Mouse (Mus musculus): Measurements from ENCODE around the gene Zfp93. TPM values are rescaled to one million over a fixed set of nuclear protein-coding genes. Genes with fewer than 3 reads are reported as not detected.

The Zfp93 gene
- 1.4 and 1.6 TPM in 2 replicates for polyA plus RNA-seq (2012; rRNA removed)

DNA sequence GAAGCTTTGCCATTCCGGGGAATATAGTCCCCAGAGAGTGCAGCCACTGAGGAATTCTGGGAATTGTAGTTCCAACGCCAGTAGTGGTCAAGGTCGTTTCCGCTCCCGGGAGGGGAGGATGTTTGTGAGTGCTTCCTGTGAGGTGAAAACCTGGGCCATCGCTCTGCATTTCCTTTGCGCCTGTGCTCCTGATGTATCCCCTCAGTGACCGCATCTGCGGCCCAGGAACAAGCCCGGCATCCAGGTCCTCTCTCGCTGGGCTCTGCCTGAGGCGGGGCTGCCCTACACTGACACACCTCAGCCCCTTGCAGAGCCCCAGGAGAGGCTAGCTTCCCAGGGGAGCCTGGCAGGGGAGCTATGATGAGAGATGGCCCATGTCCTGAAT is at the start of gene Zfp93:
Gene Zfp93, plus strand, starts transcription at position 133 of the 385 bp plus-strand sequence.

DNA sequence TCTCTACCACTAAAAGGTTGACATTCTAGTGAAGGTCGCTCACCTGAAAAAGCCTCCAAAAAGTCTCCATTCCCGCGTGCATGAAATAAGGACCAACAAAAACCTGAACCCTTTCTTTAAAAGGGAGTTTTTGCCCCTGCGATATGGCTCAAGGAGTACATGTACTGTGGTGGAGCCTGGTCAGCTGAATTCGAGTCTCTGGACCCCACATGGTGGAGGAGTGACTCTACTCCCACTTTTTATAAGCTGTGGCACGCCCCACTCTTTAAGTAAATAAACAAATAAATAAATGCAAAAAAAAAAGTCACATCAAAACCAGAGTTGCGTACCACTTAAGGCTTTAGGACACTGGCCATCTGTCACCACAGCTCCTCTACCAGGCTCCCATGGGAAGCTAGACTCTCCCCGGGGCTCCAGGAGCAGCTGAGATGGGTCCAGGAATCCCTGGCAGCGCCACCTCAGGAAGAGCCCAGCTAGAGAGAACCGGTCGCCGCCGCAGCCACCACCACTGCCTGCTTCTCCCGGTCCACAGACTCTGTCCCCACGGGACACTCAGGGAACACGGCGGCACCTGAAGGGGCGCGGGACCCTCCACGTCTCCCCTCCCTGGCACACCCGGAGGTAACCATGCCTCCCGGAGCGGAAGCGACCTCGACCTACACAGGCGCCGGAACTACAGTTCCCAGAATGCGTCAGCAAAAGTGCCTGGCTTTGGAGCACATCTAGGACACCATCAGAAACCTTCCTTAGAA is 33.0 kb upstream of the Zfp93 start, which contains the start of gene Zfp109:
Gene Zfp109, minus strand, starts transcription at position 521 of the 752 bp plus-strand sequence.

GRCm38 (mm10) chr7:24254633-24255474 is 15.4 kb upstream of the Zfp93 start, which contains the start of gene Zfp108:
Gene Zfp108 (plus strand): TSS chr7:24254794.

GRCm38 (mm10) chr7:24300771-24301282 is 30.6 kb downstream of the Zfp93 start, which contains the start of gene Zfp61:
Gene Zfp61 (minus strand): TSS chr7:24301232.

GRCm38 (mm10) chr7:24316567-24317092 is 46.4 kb downstream of the Zfp93 start, which contains the start of gene Zfp94:
Gene Zfp94 (minus strand): TSS chr7:24316666.

Other genes with a start within 250 kb of the Zfp93 start
- gene Vmn1r183, start 217.2 kb upstream of the Zfp93 start, polyA plus RNA-seq (2012; rRNA removed), result not detected in 2 replicates
- 8.2 and 9.9 TPM in 2 replicates for gene Zfp180, start 188.5 kb upstream of the Zfp93 start, polyA plus RNA-seq (2012; rRNA removed)
- 0.88 and 1.3 TPM in 2 replicates for gene Zfp112, start 158.1 kb upstream of the Zfp93 start, polyA plus RNA-seq (2012; rRNA removed)
- 4.0 and 5.8 TPM in 2 replicates for gene Zfp235, start 136.3 kb upstream of the Zfp93 start, polyA plus RNA-seq (2012; rRNA removed)
- gene Zfp114, start 95.4 kb upstream of the Zfp93 start, polyA plus RNA-seq (2012; rRNA removed), result 0.14 and 0.20 TPM in 2 replicates
- gene Zfp111, start 59.0 kb upstream of the Zfp93 start, polyA plus RNA-seq (2012; rRNA removed), result 1.4 TPM in 2 replicates
- 0.93 and 1.0 TPM in 2 replicates for gene Zfp109, start 32.9 kb upstream of the Zfp93 start, polyA plus RNA-seq (2012; rRNA removed)
- gene Zfp108, start 15.6 kb upstream of the Zfp93 start, polyA plus RNA-seq (2012; rRNA removed), result 0.55 and 0.73 TPM in 2 replicates
- gene Zfp61, start 30.8 kb downstream of the Zfp93 start, polyA plus RNA-seq (2012; rRNA removed), result 4.3 and 4.9 TPM in 2 replicates
- 4.4 TPM in 2 replicates for gene Zfp94, start 46.2 kb downstream of the Zfp93 start, polyA plus RNA-seq (2012; rRNA removed)
- gene Tescl, start 63.5 kb downstream of the Zfp93 start, polyA plus RNA-seq (2012; rRNA removed), result 1.5 and 1.9 TPM in 2 replicates
- not detected in 2 replicates for gene Lypd5, start 78.8 kb downstream of the Zfp93 start, polyA plus RNA-seq (2012; rRNA removed)
- 136 and 140 TPM in 2 replicates for gene Kcnn4, start 99.8 kb downstream of the Zfp93 start, polyA plus RNA-seq (2012; rRNA removed)
- gene Smg9, start 129.2 kb downstream of the Zfp93 start, polyA plus RNA-seq (2012; rRNA removed), result 49.2 and 51.1 TPM in 2 replicates
- gene Irgc1, start 181.9 kb downstream of the Zfp93 start, polyA plus RNA-seq (2012; rRNA removed), result 0.35 and 1.1 TPM in 2 replicates
- 16.4 and 17.4 TPM in 2 replicates for gene Plaur, start 192.1 kb downstream of the Zfp93 start, polyA plus RNA-seq (2012; rRNA removed)
- 8.6 and 12.3 TPM in 2 replicates for gene Cadm4, start 211.6 kb downstream of the Zfp93 start, polyA plus RNA-seq (2012; rRNA removed)
- gene Zfp428, start 236.6 kb downstream of the Zfp93 start, polyA plus RNA-seq (2012; rRNA removed), result 12.5 and 13.9 TPM in 2 replicates
- not detected in 2 replicates for gene AC161166.1, start 242.0 kb downstream of the Zfp93 start, polyA plus RNA-seq (2012; rRNA removed)